Mouse (Mus musculus): ENCODE results near the gene Olfr1393.
"Not testable (repeated sequence)": the region's sequence is repeated elsewhere in the genome, so short reads cannot be mapped to it uniquely, and the experiment has no call there.

Gene Olfr1393

GRCm38 (mm10) chr11:49308547-49308946, 30.4 kb downstream of the Olfr1393 start:
- not testable (repeated sequence) for DNase-seq (ENCODE audit: low read depth)

- DNase-seq (ENCODE audit: low read depth): no peak
Observed at GRCm38 (mm10) chr11:49322442-49322841, 44.3 kb downstream of the Olfr1393 start, which contains the start of gene Olfr1391. Gene Olfr1391 (plus strand): TSS chr11:49322742.

GRCm38 (mm10) chr11:49326726-49327125, 48.6 kb downstream of the Olfr1393 start:
- DNase-seq (ENCODE audit: low read depth): no peak

- DNase-seq (ENCODE audit: low read depth): no peak
Observed at GRCm38 (mm10) chr11:49329686-49330085, 51.6 kb downstream of the Olfr1393 start.

Measured in NIH3T3 (cell line).